Mouse (Mus musculus) CH12.LX (cell line): ENCODE data around the gene Mrpl18.

Source experiments
- GABPA ChIP-seq: IDR thresholded peaks from 2 replicates; pipeline ENCODE4 v1.6.1; 2012; ENCODE audit warnings: low read depth, low read length, improper control_type of control experiment, inconsistent platforms; ENCODE audit not compliant: insufficient replicate concordance
- MEF2A ChIP-seq: IDR thresholded peaks from 2 replicates; pipeline ENCODE4 v1.6.1; 2014; ENCODE audit warnings: low read depth, mild to moderate bottlenecking, inconsistent platforms, low read length, improper control_type of control experiment, borderline replicate concordance
- POLR2A ChIP-seq: IDR thresholded peaks from 2 replicates; pipeline ENCODE4 v1.6.1; 2011; ENCODE audit warnings: low read depth, mild to moderate bottlenecking, improper control_type of control experiment, low read length

DNA sequence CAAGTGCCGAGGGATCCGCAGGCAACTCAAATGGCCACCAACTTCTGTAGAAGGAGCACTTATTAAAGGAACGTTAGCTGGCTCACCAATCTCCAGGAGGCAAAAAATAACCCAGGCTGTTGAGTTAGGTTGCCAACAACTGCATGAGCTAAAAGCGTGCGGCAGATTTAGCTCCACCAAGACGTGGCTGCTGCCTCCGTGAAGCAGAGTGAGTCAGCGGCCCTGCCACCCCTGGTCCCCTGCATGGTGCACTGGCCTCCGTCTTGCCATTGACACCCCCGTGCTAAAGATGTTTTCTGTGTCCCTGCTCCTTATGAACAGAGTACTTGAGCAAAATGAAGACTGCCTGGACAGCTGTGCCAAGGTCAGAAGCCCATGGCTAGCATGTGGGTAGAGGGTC is 49.3 kb downstream of the Mrpl18 start:
- TF ChIP-seq POLR2A (no peak), GABPA (no peak), MEF2A (no peak)
